Mouse (Mus musculus) left cerebral cortex, postnatal 4 days (tissue): Measurements from ENCODE around the gene Serinc5. TPM values are rescaled to one million over a fixed set of nuclear protein-coding genes. Genes with fewer than 3 reads are reported as not detected.

Experiments
- DNase-seq: peaks from one replicate; pipeline ENCODE4 v3.0.0-alpha.2; 2022
- intact Hi-C: fragments of 180-260 bp; cut with DNase I; formaldehyde crosslinking; loops from one replicate; pipeline ENCODE4 v1.15.1; 2025
- total RNA-seq, 2 experiments: library from RNA; stranded (reverse); gene quantifications; 2 replicates each; pipeline ENCODE4 v1.2.3; 2021

The Serinc5 gene
- total RNA-seq, 2 experiments from 2014 or later = 37.0 to 38.5 TPM

DNA sequence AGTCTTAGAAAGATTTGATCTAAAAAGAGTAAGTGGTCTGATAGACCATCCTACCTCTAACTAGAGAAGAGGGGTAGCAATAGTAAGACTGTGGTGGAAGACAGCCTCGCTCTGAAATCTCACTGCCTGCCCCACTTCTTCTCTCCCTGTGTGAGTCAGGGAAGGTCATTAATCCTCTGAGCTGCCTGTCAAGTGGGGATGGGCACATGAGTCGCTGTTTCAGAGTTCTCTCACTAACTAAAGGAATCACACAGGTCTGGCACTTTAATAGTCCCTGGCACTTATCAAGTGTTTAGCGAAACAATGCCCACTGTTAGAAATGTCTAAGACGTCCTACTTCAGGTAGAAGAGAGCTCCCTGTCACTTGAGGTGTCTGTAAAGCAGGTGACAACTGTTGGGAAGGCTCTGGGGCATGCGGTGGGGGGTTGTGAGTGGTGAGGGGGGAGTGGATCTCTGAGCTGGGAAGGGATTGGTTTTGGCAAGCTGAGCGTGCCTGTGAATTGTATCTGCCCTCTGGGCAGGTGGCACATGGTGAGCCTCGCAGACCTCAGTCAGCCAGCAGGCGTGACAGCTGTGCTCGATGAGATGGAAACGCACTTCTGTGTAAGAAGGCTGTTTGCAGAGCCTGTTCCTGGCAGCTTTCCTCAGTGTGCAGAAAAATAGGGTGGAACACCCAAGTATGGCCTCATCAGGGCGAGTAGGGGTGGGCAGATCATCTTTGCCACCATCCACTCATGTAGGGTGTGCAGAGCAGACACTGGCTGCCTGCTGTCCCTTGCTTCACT is 125.8 kb downstream of the Serinc5 start:
- intact Hi-C loops = no loop called here
- DNase-seq = peak; percentile 92

DNA sequence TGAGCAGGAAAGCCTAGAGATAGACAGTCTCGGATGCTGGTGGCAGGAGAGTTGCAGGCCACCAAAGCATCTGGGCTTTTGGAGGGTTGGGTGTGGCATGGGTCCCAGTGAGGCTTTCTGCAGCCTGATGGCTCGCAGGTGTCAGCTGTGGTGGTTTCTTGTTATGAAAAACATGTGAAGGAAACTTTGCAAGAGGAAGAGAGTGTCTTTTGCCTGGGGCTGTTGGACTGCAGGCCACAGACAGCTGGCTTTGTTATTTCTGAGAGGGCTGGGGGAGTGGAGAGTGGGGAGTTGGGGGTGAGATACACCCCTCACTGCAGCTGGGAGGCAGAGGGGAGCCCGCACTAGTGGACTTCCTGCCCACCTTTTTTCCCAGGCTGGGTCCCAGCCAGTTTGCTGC is 127.9 kb downstream of the Serinc5 start:
- intact Hi-C loops = no loop called here
- DNase-seq = no peak

DNA sequence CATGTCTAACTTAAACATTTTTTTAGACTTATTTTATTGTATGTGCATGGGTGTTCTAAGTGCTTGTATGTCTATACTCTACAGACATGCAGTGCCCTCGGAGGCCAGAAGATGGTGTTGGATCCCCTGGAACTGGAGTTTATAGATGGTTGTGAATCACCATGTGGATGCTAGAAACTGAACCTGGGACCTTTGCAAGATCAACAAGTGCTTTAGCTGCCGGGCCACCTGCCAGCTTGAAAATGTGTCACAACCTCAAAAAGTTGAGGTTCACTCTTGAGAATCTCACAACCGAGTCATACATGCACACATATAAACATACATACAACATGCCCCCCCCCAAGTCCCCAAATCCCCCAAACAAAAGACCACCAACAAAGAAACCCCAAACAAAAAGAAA is 129.0 kb downstream of the Serinc5 start:
- no peak for DNase-seq
- intact Hi-C loops = loop anchor here (2.0 to 5.0 kb wide), 2 partner anchors 159 to 383 kb away; partner anchors contain the start of gene Msh3

DNA sequence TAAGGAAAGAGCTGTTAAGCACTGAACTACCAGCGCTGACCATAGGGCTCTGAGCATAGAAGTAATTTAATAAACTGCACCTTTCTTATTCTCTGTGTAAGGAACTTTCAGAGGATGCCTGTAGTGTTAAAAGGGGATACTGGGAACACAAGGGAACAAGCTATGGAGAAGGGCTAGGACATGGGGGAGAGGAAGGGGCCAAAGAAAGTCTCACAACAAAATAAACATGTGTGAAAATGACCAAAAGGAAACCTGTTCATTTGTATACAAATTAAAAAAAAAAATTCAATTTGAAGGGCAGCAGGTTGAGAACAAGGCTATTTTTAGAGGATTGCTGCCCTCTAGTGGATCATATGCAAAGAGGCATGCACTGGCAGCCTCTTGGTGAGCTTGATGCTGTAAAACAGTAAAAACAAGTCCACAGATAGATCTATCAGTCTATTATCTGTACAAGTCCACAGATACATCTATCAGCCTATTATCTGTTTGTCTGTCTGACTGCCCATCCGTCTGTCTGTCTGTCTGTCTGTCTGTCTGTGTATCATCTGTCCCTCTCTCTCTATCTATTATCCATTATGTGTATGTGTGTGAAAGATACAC is 129.9 kb downstream of the Serinc5 start:
- no peak for DNase-seq
- intact Hi-C loops = loop anchor here (2.0 to 5.0 kb wide), 2 partner anchors 160 to 383 kb away; partner anchors contain the start of gene Msh3

DNA sequence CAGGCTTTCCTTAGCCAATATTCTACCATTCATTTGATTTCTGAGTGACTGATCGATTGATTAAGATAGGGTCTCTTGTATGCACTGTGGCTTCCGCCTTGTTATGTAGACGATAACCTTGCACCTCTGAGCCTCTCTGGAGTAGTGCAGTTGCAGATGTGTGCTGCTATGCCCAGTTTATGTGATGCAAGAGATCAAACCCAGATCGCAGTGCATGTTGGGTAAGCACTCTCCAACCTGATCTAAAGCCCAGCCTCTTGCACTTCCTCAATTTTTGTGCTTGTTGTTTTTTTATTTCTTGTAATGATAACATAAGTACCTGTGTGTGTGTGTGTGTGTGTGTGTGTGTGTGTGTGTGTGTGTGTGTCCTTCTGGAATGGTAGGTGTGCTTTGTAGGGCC is 132.0 kb downstream of the Serinc5 start:
- DNase-seq = no peak
- intact Hi-C loops = loop anchor here (5.0 kb wide), 1 partner anchor 386 kb away; the partner anchor contains the start of gene Msh3

DNA sequence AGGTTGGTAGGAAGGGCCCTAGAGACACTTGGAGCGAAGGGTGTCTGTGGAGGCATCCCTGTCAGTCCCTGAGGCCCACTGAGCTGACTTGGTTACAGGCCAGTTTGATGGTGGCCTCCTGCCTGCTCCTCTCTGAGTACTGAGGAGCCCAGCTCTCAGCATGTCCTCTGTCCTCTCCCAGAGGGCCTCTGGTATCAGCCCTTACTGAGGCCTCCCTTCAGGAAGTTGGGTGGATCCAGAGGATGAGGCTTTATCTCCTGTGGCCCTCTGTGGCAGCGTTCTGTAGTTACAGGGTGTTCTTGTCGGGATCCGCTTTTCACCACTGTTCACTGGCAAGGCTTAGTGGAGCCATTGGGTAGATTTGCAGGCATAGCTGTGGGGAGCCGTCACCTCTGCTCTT is 132.4 kb downstream of the Serinc5 start:
- intact Hi-C loops = loop anchor here (5.0 kb wide), 1 partner anchor 386 kb away; the partner anchor contains the start of gene Msh3

DNA sequence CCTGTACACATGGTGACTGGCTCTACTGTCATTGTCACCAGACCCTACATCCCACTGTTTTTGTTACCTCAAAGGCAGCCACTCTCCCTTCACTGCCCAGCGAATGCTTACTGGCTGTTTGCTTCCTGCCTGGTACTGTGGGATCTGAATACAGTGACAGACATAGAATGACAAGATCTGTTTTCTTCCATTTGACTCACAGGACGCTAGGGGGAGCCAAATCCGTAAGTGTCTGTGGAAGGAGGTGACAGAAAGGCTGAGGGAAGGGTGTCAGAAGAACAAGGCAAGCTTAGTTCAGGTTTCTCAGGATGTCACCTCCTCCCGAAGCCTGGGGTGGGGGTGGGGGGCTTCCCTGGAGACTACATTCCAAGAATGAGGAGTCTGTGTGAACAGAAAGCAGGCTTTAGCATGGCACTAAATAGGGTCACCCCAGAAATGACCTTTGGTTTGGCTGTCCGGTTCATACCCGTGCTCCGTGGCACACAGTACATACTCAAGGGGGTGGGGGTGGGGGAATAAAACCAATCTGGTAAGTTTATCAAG is 140.2 kb downstream of the Serinc5 start:
- intact Hi-C loops = loop anchor here (2.0 to 10.0 kb wide), 7 partner anchors 244 to 964 kb away; partner anchors contain the start of gene Cmya5
- peak; percentile 80 for DNase-seq

More for the DNA sequence above, 132.4 kb downstream of the Serinc5 start:
- DNase-seq = no peak

DNA sequence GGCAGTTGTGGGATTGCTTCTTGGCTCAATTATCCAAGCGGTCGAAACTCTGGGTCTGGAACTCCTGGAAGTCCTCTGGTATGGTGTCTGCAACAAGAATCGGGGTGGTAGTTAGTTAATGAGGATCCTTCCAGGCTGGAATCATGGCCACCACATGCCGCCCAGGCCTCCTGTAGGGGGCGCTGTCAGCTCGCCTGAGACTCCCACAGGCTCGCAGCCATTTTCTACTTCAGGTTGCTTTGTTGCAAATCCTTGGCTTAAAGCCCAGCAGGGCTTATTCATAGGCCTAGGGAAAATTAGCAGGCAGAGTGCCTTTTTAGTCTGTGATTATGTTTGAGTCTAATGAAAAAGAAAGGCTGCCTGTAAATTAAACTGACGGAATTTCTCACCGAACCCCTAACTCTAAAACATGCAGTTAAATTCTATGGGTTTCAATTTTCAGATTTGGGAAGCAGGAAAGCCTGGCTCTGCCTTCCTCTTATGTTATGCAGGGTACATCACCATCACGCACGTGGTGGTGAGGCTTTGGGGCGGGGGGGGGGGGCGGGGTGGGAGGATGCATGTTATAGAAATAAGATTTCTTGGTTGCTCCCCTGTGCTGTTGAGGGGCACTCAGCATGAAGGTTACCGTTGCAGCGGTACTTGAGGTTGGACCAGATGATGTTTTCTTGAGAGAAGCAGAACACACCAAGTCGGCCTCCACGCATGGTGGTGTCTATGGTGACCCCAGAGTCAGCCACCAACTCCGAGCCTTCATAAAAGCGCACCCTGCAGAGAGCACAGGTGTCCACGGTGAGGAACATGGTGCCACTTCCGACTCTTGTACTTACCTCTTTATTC is 141.1 kb downstream of the Serinc5 start:
- DNase-seq = peak; percentile 92

DNA sequence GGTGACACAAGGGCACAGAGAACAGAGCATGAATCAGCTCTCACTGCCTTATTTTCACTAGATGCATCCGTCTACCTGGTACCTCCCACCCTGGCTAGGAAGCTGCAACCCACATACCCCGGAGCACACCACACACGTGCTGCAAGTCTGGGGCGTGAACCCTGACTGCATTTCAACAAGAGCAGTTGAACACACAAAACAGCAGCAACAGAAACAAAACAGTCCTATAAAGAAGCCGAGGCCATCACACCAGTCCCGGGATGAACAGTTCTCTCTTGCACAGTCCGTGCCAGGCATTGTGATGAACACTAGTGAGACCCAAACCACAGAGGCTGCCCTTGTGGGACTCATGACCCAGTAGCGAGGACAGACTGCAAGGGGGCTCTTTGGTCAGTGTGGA is 142.8 kb downstream of the Serinc5 start:
- DNase-seq = no peak
- intact Hi-C loops = loop anchor here (5.0 to 10.0 kb wide), 6 partner anchors 241 to 961 kb away; partner anchors contain the start of gene Cmya5

More for the DNA sequence above, 141.1 kb downstream of the Serinc5 start:
- intact Hi-C loops = loop anchor here (2.0 to 10.0 kb wide), 7 partner anchors 243 to 963 kb away; partner anchors contain the start of gene Cmya5

DNA sequence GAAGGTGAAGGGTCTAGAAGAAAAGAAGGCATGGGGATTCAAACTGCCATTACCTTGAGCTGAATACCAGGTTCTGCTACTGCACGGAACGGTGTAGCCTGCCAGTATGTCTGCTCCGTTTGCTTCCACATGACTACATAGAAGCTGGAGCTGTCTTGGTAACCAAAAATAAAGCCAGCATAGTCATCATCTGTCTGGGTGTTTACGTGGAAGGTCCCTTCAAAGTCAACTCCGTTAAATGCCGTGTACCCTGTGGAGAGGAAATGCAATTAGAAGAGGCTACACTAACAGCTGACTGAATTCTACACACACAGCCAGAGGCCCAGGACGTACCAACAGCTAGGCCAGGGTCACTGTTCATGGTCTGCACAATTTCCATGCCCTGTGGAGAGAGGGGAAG is 144.1 kb downstream of the Serinc5 start:
- no peak for DNase-seq
- intact Hi-C loops = loop anchor here (10.0 kb wide), 5 partner anchors 240 to 960 kb away; partner anchors contain the start of gene Cmya5

DNA sequence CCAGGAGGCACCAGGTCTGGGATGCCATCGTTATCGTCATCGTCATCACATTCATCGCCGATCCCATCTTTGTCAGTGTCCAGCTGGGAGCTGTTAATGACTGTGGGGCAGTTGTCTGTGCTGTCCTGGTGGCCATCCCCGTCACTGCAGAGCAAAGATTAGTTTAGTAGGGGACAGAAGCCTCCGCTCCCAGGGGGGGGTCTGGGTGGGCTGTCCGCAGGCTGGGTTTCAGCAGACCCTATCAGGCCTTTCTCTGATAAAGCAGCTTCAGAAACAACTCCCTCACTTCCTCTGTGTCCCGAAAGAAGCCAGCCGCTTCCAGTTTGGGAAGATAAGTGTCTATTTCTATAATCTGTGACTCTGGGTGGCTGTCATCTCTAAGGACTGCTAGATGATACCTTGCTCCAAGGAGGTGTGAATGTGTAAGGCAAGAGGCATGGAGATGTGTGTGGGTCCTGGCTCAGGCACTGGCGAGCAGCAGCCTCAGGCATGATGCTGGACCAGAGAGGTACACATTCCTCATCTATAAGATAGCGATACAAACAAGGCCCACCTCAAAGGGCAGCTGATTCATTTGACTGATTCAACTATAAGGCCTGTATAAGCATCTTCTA is 147.2 kb downstream of the Serinc5 start:
- DNase-seq = no peak
- intact Hi-C loops = loop anchor here (10.0 kb wide), 5 partner anchors 237 to 957 kb away; partner anchors contain the start of gene Cmya5

DNA sequence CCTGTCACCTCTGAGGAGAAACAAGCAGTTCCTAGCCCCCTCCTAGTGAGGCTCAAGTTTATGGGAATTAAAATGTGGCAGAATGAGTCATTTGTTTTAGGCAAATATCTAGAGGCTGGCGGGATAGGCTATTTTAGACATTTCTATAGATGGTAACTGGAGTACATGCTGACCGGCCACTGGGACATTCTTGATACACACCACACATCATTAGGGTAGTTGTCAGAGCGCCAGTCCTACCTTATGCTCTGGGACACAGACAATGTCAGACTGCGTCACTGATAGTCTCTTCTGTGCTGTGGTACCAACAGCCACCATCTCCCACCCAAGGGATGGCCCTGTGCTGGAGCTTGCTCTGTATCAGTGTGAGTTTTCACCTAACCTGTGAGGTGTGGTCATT is 148.2 kb downstream of the Serinc5 start:
- DNase-seq = no peak
- intact Hi-C loops = loop anchor here (10.0 kb wide), 5 partner anchors 236 to 956 kb away; partner anchors contain the start of gene Cmya5

DNA sequence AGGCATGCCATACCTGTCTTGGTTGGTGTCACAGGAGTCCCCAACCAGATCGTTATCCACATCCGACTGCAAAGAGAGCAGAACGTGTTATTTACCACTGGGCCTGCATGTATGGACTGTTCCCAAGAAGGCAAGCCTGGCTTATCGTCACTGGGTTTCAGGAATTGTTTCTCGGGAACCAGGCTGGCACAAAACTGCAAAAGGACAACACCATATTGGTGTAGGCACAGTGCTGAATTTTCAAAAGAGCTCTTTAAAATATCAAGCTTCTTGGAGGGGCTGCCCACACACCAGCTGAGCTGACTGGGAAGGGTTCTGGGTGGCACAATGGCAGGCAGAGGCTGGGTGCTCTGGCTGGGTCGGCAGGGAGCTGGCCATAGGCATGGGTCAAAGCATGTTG is 149.6 kb downstream of the Serinc5 start:
- intact Hi-C loops = no loop called here
- DNase-seq = no peak

Other genes with a start within 250 kb of the Serinc5 start
- gene Ankrd34b, start 185.2 kb upstream of the Serinc5 start, total RNA-seq = 1 to 10 TPM; 5.6 to 5.7 TPM
- gene Fam151b, start 127.1 kb upstream of the Serinc5 start, total RNA-seq = 1 to 10 TPM; 7.5 to 7.6 TPM
- gene Zfyve16, start 80.2 kb upstream of the Serinc5 start, total RNA-seq = 10 to 100 TPM; 28.4 to 28.7 TPM
- not detected for gene Spz1, start 34.9 kb upstream of the Serinc5 start, total RNA-seq
- 1 to 10 TPM; 1.2 to 2.1 TPM for gene Thbs4, start 183.7 kb downstream of the Serinc5 start, total RNA-seq
- 10 to 100 TPM; 32.6 to 34.6 TPM for gene Mtx3, start 233.7 kb downstream of the Serinc5 start, total RNA-seq